Mouse (Mus musculus): Measurements from ENCODE around the gene Atp6v0d1. TPM values are rescaled to one million over a fixed set of nuclear protein-coding genes. Genes with fewer than 3 reads are reported as not detected.
A peak's percentile ranks its signal among the peaks of the same experiment; 100 is the strongest.

Atp6v0d1 gene
- polyA plus RNA-seq, 1 experiment from 2014 or later, result 96.2 TPM

DNA sequence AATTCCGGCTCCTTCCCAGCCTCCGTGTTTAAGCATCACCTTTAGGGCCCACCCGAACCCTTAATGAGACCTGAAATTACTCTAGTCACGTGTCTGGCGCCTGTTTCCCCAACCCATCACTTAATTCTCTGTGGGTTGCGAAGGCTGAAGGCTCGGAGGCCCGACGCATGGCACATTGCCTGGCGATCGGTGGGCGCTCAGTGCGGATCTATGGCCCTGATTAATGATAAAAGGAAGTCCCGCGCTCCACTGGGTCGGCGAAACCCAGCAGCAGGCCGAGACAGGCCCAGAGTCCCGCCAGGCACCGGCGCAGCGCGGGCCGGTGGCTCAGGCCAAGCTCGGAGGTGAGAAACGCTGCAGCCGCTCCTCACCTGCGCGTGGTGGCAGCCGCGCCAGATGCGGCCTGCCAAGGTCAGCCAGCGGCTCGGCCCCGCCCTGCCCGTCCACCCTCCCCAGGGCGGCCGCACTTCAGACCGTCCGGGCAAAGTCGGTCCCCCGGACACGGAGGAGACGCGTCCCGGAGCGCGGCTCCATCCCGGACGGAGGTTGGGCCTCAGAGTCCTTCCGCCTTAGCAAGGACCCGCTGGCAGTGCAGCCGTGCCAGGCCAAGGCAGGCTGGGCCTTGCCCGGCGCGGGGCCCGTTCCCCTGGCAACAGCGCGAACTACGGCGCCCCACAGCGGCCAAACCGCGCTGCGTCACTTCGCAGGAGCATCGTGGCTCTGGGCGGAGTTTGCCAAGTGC, 69.2 kb downstream of the Atp6v0d1 start, which contains the start of gene Zdhhc1:
Zdhhc1 (minus strand) TSS at position 464 of the 742 bp plus-strand sequence.
- ATAC-seq (ENCODE audit: low FRiP score, low TSS enrichment) (peak; percentile 91), DNase-seq (ENCODE audit: low spot score) (peak; percentile 91)
- no peaks in the 10 kb centered on the region for H3K36me3 ChIP-seq (ENCODE audit: control insufficient read depth, insufficient read depth, low read length)
- no peaks in the 10 kb centered on the region for H3K27me3 ChIP-seq (ENCODE audit: control insufficient read depth, insufficient read depth, low read length)
- peak within 1 kb of the TSS; percentile 94 for H3K9ac ChIP-seq (ENCODE audit: low read length)
- H3K4me2 ChIP-seq (replicated peaks; ENCODE audit: low read depth), result peak within 1 kb of the TSS; percentile 80
- under 1% methylated on average over 64 of the region's 68 CpGs for WGBS
- H3K27ac ChIP-seq (replicated peaks), result peak within 1 kb of the TSS; percentile 91
- TF ChIP-seq EP300 (optimal IDR thresholded peaks at IDR 0.05) (no peak), CTCF (IDR thresholded peaks at IDR 0.05; ENCODE audit: low read depth) (peak; percentile 74)
- no peaks in the 10 kb centered on the region for H3K9me3 ChIP-seq (ENCODE audit: control insufficient read depth, low read length)
- no peaks in the 10 kb centered on the region; the same call in 1 of the 2 replicates for H3K4me1 ChIP-seq (replicated peaks; ENCODE audit: control insufficient read depth, insufficient read depth)
- peak within 1 kb of the TSS; percentile 85 for H3K4me3 ChIP-seq (ENCODE audit: low read depth, low read length)

DNA sequence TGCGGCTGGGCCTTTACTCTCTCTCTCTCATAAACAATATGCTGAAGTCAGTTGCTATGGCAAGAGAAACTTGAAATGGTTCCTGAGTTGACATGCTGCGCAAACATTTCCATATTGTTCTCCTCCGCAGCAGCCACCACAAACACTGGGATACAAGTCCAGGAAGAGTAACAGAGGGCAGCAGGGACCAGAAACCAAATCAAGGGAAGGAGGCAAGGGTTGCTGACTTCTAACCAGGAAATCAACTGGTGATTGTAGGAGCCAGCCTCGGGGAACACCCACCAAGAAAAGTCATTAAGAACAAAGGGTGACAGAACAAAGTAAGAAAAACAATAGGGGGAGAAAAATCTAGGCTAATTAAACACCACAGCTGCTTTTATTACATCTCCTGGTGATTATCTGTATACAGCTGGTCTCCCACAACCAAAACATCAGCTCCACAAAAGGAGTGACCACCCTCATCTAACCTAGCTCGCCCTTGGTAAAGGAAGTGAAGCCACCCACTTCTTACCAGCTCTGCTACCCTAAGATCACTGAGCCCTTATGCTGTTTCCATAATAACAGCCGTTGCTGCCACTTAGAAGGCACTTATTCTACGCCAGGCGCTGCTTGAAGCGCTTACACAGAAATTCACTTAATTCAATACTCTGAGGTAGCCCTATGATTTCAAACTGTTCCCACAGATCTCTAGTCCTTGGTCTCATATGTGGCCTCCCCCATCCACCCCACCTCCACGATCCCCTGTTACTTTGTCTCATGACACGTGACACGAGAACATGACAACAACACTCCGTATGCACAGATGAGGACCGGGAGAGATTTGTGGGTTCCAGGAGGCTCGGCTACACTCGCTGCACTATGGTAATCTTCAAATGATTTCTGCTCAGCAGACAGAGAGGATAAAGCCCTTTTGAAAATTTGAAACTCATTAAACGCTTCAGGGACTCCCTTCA, 70.2 kb downstream of the Atp6v0d1 start:
- 25% methylated on average over 17 of the region's 17 CpGs for WGBS
- Histone ChIP-seq H3K9me3 (ENCODE audit: control insufficient read depth, low read length) (no peaks in the 10 kb centered on the region), H3K27me3 (ENCODE audit: control insufficient read depth, insufficient read depth, low read length) (no peaks in the 10 kb centered on the region), H3K4me3 (ENCODE audit: low read depth, low read length) (peak overlapping the region; percentile 85), H3K9ac (ENCODE audit: low read length) (peak overlapping the region; percentile 94), H3K4me1 (replicated peaks; ENCODE audit: control insufficient read depth, insufficient read depth) (no peaks in the 10 kb centered on the region; the same call in 1 of the 2 replicates), H3K27ac (replicated peaks) (peak overlapping the region; percentile 91), H3K36me3 (ENCODE audit: control insufficient read depth, insufficient read depth, low read length) (no peaks in the 10 kb centered on the region), H3K4me2 (replicated peaks; ENCODE audit: low read depth) (peak overlapping the region; percentile 80)
- ATAC-seq (ENCODE audit: low FRiP score, low TSS enrichment), result no peak
- DNase-seq (ENCODE audit: low spot score), result no peak
- TF ChIP-seq CTCF (IDR thresholded peaks at IDR 0.05; ENCODE audit: low read depth), result no peak
- TF ChIP-seq EP300 (optimal IDR thresholded peaks at IDR 0.05), result no peak

DNA sequence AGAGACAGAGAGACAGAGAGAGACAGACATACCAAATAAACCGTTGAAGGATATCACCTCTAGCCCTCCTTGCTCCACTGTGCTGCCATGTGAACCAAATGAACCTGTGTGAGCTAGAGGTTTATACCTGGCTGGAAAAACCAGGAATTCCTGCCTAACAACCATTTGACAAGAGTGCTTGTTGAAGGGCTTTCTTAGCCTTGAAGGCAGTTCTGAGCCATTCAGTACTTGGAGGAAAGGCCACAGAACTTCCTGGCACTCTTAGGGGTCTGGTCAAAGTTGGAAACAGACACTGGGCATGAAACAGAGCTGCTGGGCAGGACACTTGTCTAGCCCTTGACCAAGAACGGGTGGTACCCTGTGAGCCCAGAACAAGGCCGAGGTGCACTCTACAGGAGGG, 71.3 kb downstream of the Atp6v0d1 start:
- Histone ChIP-seq H3K36me3 (ENCODE audit: control insufficient read depth, insufficient read depth, low read length) (no peaks in the 10 kb centered on the region), H3K9ac (ENCODE audit: low read length) (no peak overlapping the region), H3K4me1 (replicated peaks; ENCODE audit: control insufficient read depth, insufficient read depth) (no peaks in the 10 kb centered on the region; the same call in 1 of the 2 replicates), H3K4me3 (ENCODE audit: low read depth, low read length) (no peak overlapping the region), H3K9me3 (ENCODE audit: control insufficient read depth, low read length) (no peaks in the 10 kb centered on the region), H3K27me3 (ENCODE audit: control insufficient read depth, insufficient read depth, low read length) (no peaks in the 10 kb centered on the region), H3K27ac (replicated peaks) (peak overlapping the region; percentile 91), H3K4me2 (replicated peaks; ENCODE audit: low read depth) (no peak overlapping the region)
- ATAC-seq (ENCODE audit: low FRiP score, low TSS enrichment) (no peak), DNase-seq (ENCODE audit: low spot score) (no peak)
- WGBS, result 48% methylated on average over 3 of the region's 3 CpGs
- no peak for TF ChIP-seq EP300 (optimal IDR thresholded peaks at IDR 0.05)

GRCm38 (mm10) chr8:105493495-105493894, 72.4 kb downstream of the Atp6v0d1 start:
- Histone ChIP-seq H3K36me3 (ENCODE audit: control insufficient read depth, insufficient read depth, low read length) (no peaks in the 10 kb centered on the region), H3K4me2 (replicated peaks; ENCODE audit: low read depth) (no peak overlapping the region), H3K9ac (ENCODE audit: low read length) (no peak overlapping the region), H3K4me1 (replicated peaks; ENCODE audit: control insufficient read depth, insufficient read depth) (no peaks in the 10 kb centered on the region; the same call in 1 of the 2 replicates), H3K27ac (replicated peaks) (no peak overlapping the region), H3K27me3 (ENCODE audit: control insufficient read depth, insufficient read depth, low read length) (no peaks in the 10 kb centered on the region), H3K9me3 (ENCODE audit: control insufficient read depth, low read length) (no peaks in the 10 kb centered on the region), H3K4me3 (ENCODE audit: low read depth, low read length) (no peak overlapping the region)
- WGBS, result 37% methylated on average over 3 of the region's 3 CpGs
- ATAC-seq (ENCODE audit: low FRiP score, low TSS enrichment) (no peak), DNase-seq (ENCODE audit: low spot score) (no peak)
- TF ChIP-seq CTCF (IDR thresholded peaks at IDR 0.05; ENCODE audit: low read depth), result no peak
- no peak for TF ChIP-seq EP300 (optimal IDR thresholded peaks at IDR 0.05)

- Histone ChIP-seq H3K27me3 (ENCODE audit: control insufficient read depth, insufficient read depth, low read length) (no peaks in the 10 kb centered on the region), H3K4me3 (ENCODE audit: low read depth, low read length) (no peak overlapping the region), H3K27ac (replicated peaks) (no peak overlapping the region), H3K4me1 (replicated peaks; ENCODE audit: control insufficient read depth, insufficient read depth) (no peaks in the 10 kb centered on the region), H3K9ac (ENCODE audit: low read length) (no peak overlapping the region), H3K9me3 (ENCODE audit: control insufficient read depth, low read length) (no peaks in the 10 kb centered on the region), H3K4me2 (replicated peaks; ENCODE audit: low read depth) (no peak overlapping the region), H3K36me3 (ENCODE audit: control insufficient read depth, insufficient read depth, low read length) (no peaks in the 10 kb centered on the region)
- DNase-seq (ENCODE audit: low spot score), result no peak
- TF ChIP-seq CTCF (IDR thresholded peaks at IDR 0.05; ENCODE audit: low read depth) (no peak), EP300 (optimal IDR thresholded peaks at IDR 0.05) (no peak)
- ATAC-seq (ENCODE audit: low FRiP score, low TSS enrichment), result no peak
- WGBS, result 54% methylated on average over 1 of the region's 1 CpGs
Measured at GRCm38 (mm10) chr8:105489281-105489680, 76.6 kb downstream of the Atp6v0d1 start.
